Mouse (Mus musculus): ENCODE results near the gene Ube2e1. TPM values are rescaled to one million over a fixed set of nuclear protein-coding genes. Genes with fewer than 3 reads are reported as not detected.

Ube2e1 gene
- polyA plus RNA-seq, 1 experiment from 2014 or later: 83.7 TPM

- 50% methylated on average over 2 of the region's 2 CpGs for WGBS
- H3K27me3 ChIP-seq (replicated peaks; ENCODE audit: insufficient read depth, low read length): no peaks in the 10 kb centered on the region
- H3K27ac ChIP-seq (ENCODE audit: low read length): no peak overlapping the region
- no peak overlapping the region for H3K9ac ChIP-seq (replicated peaks; ENCODE audit: low read depth)
- no peaks in the 10 kb centered on the region for H3K36me3 ChIP-seq (ENCODE audit: insufficient read depth, low read length)
- H3K4me3 ChIP-seq (ENCODE audit: low read depth, low read length): no peak overlapping the region
- H3K9me3 ChIP-seq (ENCODE audit: low read length): no peaks in the 10 kb centered on the region
- H3K4me2 ChIP-seq (replicated peaks; ENCODE audit: low read depth, low read length): no peak overlapping the region
- ATAC-seq (peak; percentile 85), DNase-seq (ENCODE audit: low spot score) (peak; percentile 72)
- TF ChIP-seq EP300 (IDR thresholded peaks at IDR 0.05) (0 out of 2 replicates have a peak, but pooled peaks have one; percentile 12), CTCF (IDR thresholded peaks at IDR 0.05) (peak; percentile 38)
- H3K4me1 ChIP-seq (ENCODE audit: insufficient read depth, low read depth, low read length): no peaks in the 10 kb centered on the region
Measured at GRCm38 (mm10) chr14:18287391-18287790, 44.3 kb downstream of the Ube2e1 start.

GRCm38 (mm10) chr14:18286441-18286840 is 45.2 kb downstream of the Ube2e1 start:
- Histone ChIP-seq H3K4me2 (replicated peaks; ENCODE audit: low read depth, low read length) (no peak overlapping the region), H3K36me3 (ENCODE audit: insufficient read depth, low read length) (no peaks in the 10 kb centered on the region), H3K4me3 (ENCODE audit: low read depth, low read length) (no peak overlapping the region), H3K9me3 (ENCODE audit: low read length) (no peaks in the 10 kb centered on the region), H3K27me3 (replicated peaks; ENCODE audit: insufficient read depth, low read length) (no peaks in the 10 kb centered on the region), H3K27ac (ENCODE audit: low read length) (no peak overlapping the region), H3K9ac (replicated peaks; ENCODE audit: low read depth) (no peak overlapping the region), H3K4me1 (ENCODE audit: insufficient read depth, low read depth, low read length) (no peaks in the 10 kb centered on the region)
- TF ChIP-seq EP300 (IDR thresholded peaks at IDR 0.05) (no peak), CTCF (IDR thresholded peaks at IDR 0.05) (no peak)
- DNase-seq (ENCODE audit: low spot score): no peak
- ATAC-seq: no peak
- WGBS: 87% methylated on average over 2 of the region's 2 CpGs

GRCm38 (mm10) chr14:18285476-18285875 is 46.2 kb downstream of the Ube2e1 start:
- TF ChIP-seq EP300 (IDR thresholded peaks at IDR 0.05) (no peak), CTCF (IDR thresholded peaks at IDR 0.05) (no peak)
- no peak overlapping the region for H3K4me3 ChIP-seq (ENCODE audit: low read depth, low read length)
- ATAC-seq: no peak
- no peaks in the 10 kb centered on the region for H3K4me1 ChIP-seq (ENCODE audit: insufficient read depth, low read depth, low read length)
- H3K27me3 ChIP-seq (replicated peaks; ENCODE audit: insufficient read depth, low read length): no peaks in the 10 kb centered on the region
- H3K36me3 ChIP-seq (ENCODE audit: insufficient read depth, low read length): no peaks in the 10 kb centered on the region
- WGBS: 49% methylated on average over 3 of the region's 3 CpGs
- no peaks in the 10 kb centered on the region for H3K9me3 ChIP-seq (ENCODE audit: low read length)
- no peak for DNase-seq (ENCODE audit: low spot score)
- no peak overlapping the region for H3K4me2 ChIP-seq (replicated peaks; ENCODE audit: low read depth, low read length)
- no peak overlapping the region for H3K9ac ChIP-seq (replicated peaks; ENCODE audit: low read depth)
- no peak overlapping the region for H3K27ac ChIP-seq (ENCODE audit: low read length)

GRCm38 (mm10) chr14:18284581-18284980 is 47.1 kb downstream of the Ube2e1 start:
- no peak for ATAC-seq
- H3K4me3 ChIP-seq (ENCODE audit: low read depth, low read length): no peak overlapping the region
- 71% methylated on average over 2 of the region's 2 CpGs for WGBS
- H3K4me1 ChIP-seq (ENCODE audit: insufficient read depth, low read depth, low read length): no peaks in the 10 kb centered on the region
- H3K27ac ChIP-seq (ENCODE audit: low read length): no peak overlapping the region
- H3K36me3 ChIP-seq (ENCODE audit: insufficient read depth, low read length): no peaks in the 10 kb centered on the region
- H3K9ac ChIP-seq (replicated peaks; ENCODE audit: low read depth): no peak overlapping the region
- TF ChIP-seq EP300 (IDR thresholded peaks at IDR 0.05) (no peak), CTCF (IDR thresholded peaks at IDR 0.05) (peak; percentile 70)
- H3K27me3 ChIP-seq (replicated peaks; ENCODE audit: insufficient read depth, low read length): no peaks in the 10 kb centered on the region
- no peaks in the 10 kb centered on the region for H3K9me3 ChIP-seq (ENCODE audit: low read length)
- no peak overlapping the region for H3K4me2 ChIP-seq (replicated peaks; ENCODE audit: low read depth, low read length)
- DNase-seq (ENCODE audit: low spot score): peak; percentile 59

- no peak overlapping the region for H3K27ac ChIP-seq (ENCODE audit: low read length)
- TF ChIP-seq EP300 (IDR thresholded peaks at IDR 0.05) (no peak), CTCF (IDR thresholded peaks at IDR 0.05) (no peak)
- H3K4me1 ChIP-seq (ENCODE audit: insufficient read depth, low read depth, low read length): no peaks in the 10 kb centered on the region
- no peak overlapping the region for H3K4me2 ChIP-seq (replicated peaks; ENCODE audit: low read depth, low read length)
- no peaks in the 10 kb centered on the region for H3K27me3 ChIP-seq (replicated peaks; ENCODE audit: insufficient read depth, low read length)
- WGBS: 83% methylated on average over 5 of the region's 5 CpGs
- DNase-seq (ENCODE audit: low spot score) (no peak), ATAC-seq (no peak)
- no peak overlapping the region for H3K9ac ChIP-seq (replicated peaks; ENCODE audit: low read depth)
- H3K36me3 ChIP-seq (ENCODE audit: insufficient read depth, low read length): peaks cover 3% of the 10 kb centered on the region; the same call in 1 of the 2 replicates
- H3K9me3 ChIP-seq (ENCODE audit: low read length): no peaks in the 10 kb centered on the region
- no peak overlapping the region for H3K4me3 ChIP-seq (ENCODE audit: low read depth, low read length)
Measured at GRCm38 (mm10) chr14:18280375-18280774, 51.3 kb downstream of the Ube2e1 start.

GRCm38 (mm10) chr14:18274526-18274925 is 57.1 kb downstream of the Ube2e1 start:
- ATAC-seq (no peak), DNase-seq (ENCODE audit: low spot score) (no peak)
- TF ChIP-seq EP300 (IDR thresholded peaks at IDR 0.05) (no peak), CTCF (IDR thresholded peaks at IDR 0.05) (no peak)
- Histone ChIP-seq H3K27ac (ENCODE audit: low read length) (no peak overlapping the region), H3K4me2 (replicated peaks; ENCODE audit: low read depth, low read length) (no peak overlapping the region), H3K9ac (replicated peaks; ENCODE audit: low read depth) (no peak overlapping the region), H3K36me3 (ENCODE audit: insufficient read depth, low read length) (peaks cover 3% of the 10 kb centered on the region; the same call in 1 of the 2 replicates), H3K4me3 (ENCODE audit: low read depth, low read length) (no peak overlapping the region), H3K9me3 (ENCODE audit: low read length) (no peaks in the 10 kb centered on the region), H3K4me1 (ENCODE audit: insufficient read depth, low read depth, low read length) (peaks cover 2% of the 10 kb centered on the region), H3K27me3 (replicated peaks; ENCODE audit: insufficient read depth, low read length) (no peaks in the 10 kb centered on the region)
- 80% methylated on average over 1 of the region's 1 CpGs for WGBS

GRCm38 (mm10) chr14:18271666-18272065 is 60.0 kb downstream of the Ube2e1 start:
- peak overlapping the region; percentile 64 for H3K9ac ChIP-seq (replicated peaks; ENCODE audit: low read depth)
- H3K4me3 ChIP-seq (ENCODE audit: low read depth, low read length): peak overlapping the region; percentile 88
- peak overlapping the region; percentile 88 for H3K27ac ChIP-seq (ENCODE audit: low read length)
- no peak for ATAC-seq
- TF ChIP-seq EP300 (IDR thresholded peaks at IDR 0.05): no peak
- TF ChIP-seq CTCF (IDR thresholded peaks at IDR 0.05): no peak
- H3K4me2 ChIP-seq (replicated peaks; ENCODE audit: low read depth, low read length): peak overlapping the region; percentile 76
- no peaks in the 10 kb centered on the region for H3K27me3 ChIP-seq (replicated peaks; ENCODE audit: insufficient read depth, low read length)
- H3K9me3 ChIP-seq (ENCODE audit: low read length): no peaks in the 10 kb centered on the region
- no peaks in the 10 kb centered on the region for H3K36me3 ChIP-seq (ENCODE audit: insufficient read depth, low read length)
- peaks cover 5% of the 10 kb centered on the region for H3K4me1 ChIP-seq (ENCODE audit: insufficient read depth, low read depth, low read length)
- DNase-seq (ENCODE audit: low spot score): peak; percentile 35
- 3% methylated on average over 6 of the region's 7 CpGs for WGBS
